Mouse (Mus musculus) thymus, postnatal 14 days (tissue): Measurements from ENCODE around the gene Fndc3c1.

Experiments
- DNase-seq: peaks from one replicate; pipeline ENCODE4 v3.0.0; 2021

Fndc3c1 gene

DNA sequence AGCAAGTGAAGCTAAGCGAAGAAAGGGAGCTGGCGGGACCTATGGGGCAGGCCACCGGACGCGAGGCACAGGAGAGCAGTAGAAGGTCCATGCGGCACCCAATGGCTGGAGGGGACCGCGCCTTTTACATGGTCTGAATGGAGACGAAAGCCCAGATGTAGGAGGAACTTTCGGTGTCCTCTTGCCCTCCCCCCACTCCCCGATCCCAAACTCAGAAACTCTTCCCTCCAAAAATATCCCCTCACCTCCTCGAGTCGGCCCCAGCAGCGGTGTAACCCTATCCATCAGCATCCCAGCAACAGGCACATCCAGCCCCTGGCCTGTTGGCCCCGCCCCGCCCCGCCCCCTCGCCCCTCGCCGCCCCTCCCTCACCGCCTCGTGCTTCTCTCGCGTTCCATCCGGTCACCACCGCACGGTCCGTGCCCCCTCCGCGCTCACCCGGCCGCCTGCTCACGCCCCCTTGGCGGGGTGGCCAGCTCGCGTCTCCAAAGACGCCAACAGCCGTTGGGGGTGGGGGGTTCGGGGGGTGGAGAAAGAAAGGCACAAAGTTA, at the start of gene Fndc3c1:
Gene Fndc3c1, minus strand, starts transcription at position 301 of the 551 bp plus-strand sequence.
- peak; percentile 10 for DNase-seq

DNA sequence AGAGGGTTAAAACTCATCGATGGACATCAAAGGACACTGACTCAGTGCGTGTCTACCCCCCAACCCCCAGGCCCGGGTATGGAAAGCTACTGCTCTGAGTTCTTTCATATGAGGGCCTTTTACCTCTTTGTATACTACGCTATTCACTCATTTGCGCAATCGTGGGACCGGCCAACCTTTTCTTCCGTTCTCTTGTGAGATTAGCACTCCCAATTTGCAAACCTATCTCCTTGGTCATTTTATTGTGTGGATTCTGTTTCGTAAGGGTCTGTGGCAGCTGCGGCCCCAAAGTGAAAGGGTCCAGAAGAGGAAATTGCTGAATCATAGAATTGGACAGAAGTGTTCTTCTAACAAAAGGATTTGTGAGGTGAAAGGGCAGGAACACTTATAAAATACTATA, 1.2 kb upstream of the Fndc3c1 start:
- no peak for DNase-seq

DNA sequence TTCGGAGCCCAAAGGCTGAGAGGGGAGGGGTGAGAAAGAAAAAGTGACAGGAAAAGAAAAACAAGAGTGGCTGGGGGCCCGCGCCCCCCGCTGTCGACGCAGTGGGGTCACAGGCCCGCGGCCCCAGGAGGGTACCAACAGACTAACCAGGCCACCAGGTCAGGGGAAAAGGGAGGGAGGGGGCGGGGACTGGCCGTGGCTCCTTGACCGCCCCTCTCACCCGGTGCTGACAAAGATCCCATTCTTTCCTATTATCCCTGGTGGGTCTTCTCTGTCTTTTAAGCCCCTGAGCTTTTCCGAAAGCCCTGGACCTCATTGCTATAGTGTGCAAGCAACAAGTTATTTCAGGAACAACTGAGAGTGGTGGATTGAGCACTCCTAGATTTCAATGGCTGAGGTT, 470 bp upstream of the Fndc3c1 start:
- DNase-seq: no peak

DNA sequence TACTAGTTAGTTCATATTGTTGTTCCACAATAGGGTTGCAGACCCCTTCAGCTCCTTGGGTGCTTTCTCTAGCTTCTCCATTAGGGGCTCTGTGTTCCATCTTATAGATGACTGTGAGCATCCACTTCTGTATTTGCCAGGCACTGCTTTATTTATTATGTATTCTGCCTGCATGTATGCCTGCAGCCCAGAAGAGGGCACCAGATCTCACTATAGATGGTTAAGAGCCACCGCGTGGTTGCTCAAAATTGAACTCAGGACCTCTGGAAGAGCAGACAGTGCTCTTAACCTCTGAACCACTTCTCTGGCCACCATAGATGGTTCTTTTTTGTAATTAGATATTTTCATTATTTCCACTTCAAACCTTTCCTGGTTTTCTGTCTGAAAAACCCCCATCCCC, 5.3 kb downstream of the Fndc3c1 start:
- DNase-seq: peak; percentile 9

DNA sequence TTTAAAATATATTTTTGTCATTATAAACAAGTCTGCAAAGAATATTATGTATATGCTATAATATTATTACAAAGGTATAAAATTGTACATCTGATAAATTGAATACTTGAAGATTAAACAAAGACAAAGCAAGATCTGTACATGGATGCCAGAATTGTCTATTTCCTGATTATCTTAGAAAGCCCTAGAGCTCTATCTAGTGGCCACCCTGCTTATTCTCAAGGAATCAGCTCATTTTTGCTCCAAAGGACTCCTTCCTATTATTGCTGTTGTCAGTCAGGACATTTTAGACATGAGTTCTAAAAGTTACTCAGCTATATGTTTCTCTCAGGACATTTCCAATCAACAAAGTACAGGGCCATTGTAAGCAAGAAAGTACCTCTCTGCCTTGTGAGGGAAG, 99.9 kb downstream of the Fndc3c1 start:
- no peak for DNase-seq

DNA sequence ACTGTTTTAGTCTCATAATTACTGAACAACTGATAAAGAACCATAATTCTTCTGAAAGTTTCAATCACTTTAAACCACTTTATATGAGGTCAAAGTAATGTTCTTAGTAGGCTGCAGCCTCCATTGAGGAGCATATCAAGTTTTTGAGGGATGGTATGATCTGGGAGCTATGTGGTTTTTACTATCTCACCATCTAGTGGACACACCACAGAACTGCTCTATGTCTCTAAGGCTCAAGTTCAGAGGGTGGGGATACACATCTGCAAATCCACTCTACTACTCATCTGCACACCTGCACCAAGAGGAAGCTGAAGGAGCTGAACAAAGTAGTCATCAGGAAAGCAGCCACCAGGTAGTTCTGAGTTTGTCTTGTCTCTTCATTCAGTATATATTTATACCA, 104.6 kb downstream of the Fndc3c1 start:
- DNase-seq: no peak
